15 mouse cellular contexts compared by ENCODE assay signal in the genomic region with DNA sequence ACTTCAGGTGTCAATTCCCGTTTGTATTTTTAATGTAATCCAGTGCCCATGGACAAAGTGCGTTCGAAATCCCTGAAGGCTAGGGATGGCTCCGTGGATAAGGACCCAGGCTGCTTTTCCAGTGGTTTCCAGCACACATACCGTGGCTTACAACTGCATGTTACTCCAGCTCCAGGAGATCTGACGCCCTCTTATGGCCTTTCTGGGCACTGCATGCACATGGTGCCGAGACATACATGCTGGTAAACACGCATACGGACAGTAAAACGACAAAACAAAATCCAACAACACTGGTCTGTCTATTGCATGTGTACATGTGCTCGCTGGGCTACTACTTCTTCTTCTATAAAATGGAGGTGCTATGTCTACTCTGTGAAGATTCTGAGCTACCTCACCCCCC.
DNase-seq lines count a peak whose midpoint lies in the region; ATAC-seq and TF ChIP-seq lines count a peak whose summit lies in the region.
"Had no signal": no experiment of that assay in that cellular context is flagged by ENCODE, and none has a peak within 500 bp of the region (broad histone marks: within the 10 kb centered on the region; RNA-seq: fewer than 3 reads in every experiment).

No protein-coding gene starts in this region.

- H3K4me3 ChIP-seq in cerebellum, adult 2 months (replicated peaks; ENCODE audit: insufficient read depth, low read depth, low read length) = no peak overlapping the region
- H3K4me3 ChIP-seq in kidney, postnatal 0 days (replicated peaks; ENCODE audit: low read depth, low read length) = no peak overlapping the region
- no peak overlapping the region for H3K4me3 ChIP-seq in forebrain, embryonic 10.5 days
- H3K4me3 ChIP-seq: hindbrain, embryonic 10.5 days had no signal

- DNase-seq in cerebellum, adult 2 months = no peak
- DNase-seq in cerebellum, adult 11-12 months = no peak
- DNase-seq in kidney, postnatal 0 days (ENCODE audit: low spot score) = no peak
- DNase-seq in kidney, adult 8-10 months = no peak
- DNase-seq in urinary bladder, adult 2 months (ENCODE audit: low spot score) = peak; percentile 16
- DNase-seq in urinary bladder, postnatal 36 days (ENCODE audit: low spot score in 2 of 2) = no peak
- DNase-seq in testis, postnatal 10 days (ENCODE audit: low spot score) = peak; percentile 45
- DNase-seq in forebrain, embryonic 10.5 days (ENCODE audit: extremely low spot score, low spot score) = no peak
- DNase-seq: gastrocnemius, postnatal 36 days; kidney, postnatal 25 days; right cerebral cortex, postnatal 4 days; thymus, adult 2 months had no signal

- H3K4me1 ChIP-seq in cerebellum, adult 2 months (ENCODE audit: control insufficient read depth, insufficient read depth, low read length) = peaks cover 5% of the 10 kb centered on the region
- no peaks in the 10 kb centered on the region for H3K4me1 ChIP-seq in kidney, postnatal 0 days (replicated peaks; ENCODE audit: insufficient read depth, low read length)
- no peaks in the 10 kb centered on the region for H3K4me1 ChIP-seq in forebrain, embryonic 10.5 days
- H3K4me1 ChIP-seq: hindbrain, embryonic 10.5 days had no signal

- H3K4me2 ChIP-seq in kidney, postnatal 0 days (ENCODE audit: low read length) = no peak overlapping the region

- no peaks in the 10 kb centered on the region for H3K27me3 ChIP-seq in cerebellum, adult 2 months (ENCODE audit: control insufficient read depth, insufficient read depth, low read length)
- no peaks in the 10 kb centered on the region for H3K27me3 ChIP-seq in kidney, postnatal 0 days (ENCODE audit: insufficient read depth, low read length)
- H3K27me3 ChIP-seq in forebrain, embryonic 10.5 days (ENCODE audit: poor library complexity, severe bottlenecking) = no peaks in the 10 kb centered on the region

- no peaks in the 10 kb centered on the region for H3K36me3 ChIP-seq in kidney, postnatal 0 days (ENCODE audit: insufficient read depth, low read length)
- no peaks in the 10 kb centered on the region for H3K36me3 ChIP-seq in forebrain, embryonic 10.5 days (replicated peaks)

- TF ChIP-seq POLR2A in cerebellum, adult 2 months (IDR thresholded peaks at IDR 0.05; ENCODE audit: borderline replicate concordance, insufficient read depth, low read length) = no peak

- no peaks in the 10 kb centered on the region for H3K9me3 ChIP-seq in kidney, postnatal 0 days (replicated peaks; ENCODE audit: low read length)
- H3K9me3 ChIP-seq in forebrain, embryonic 10.5 days = no peaks in the 10 kb centered on the region
- H3K9me3 ChIP-seq: hindbrain, embryonic 10.5 days had no signal

- TF ChIP-seq CTCF in cerebellum, adult 2 months (IDR thresholded peaks at IDR 0.05; ENCODE audit: borderline replicate concordance, insufficient read depth, low read depth, low read length) = peak; percentile 33
- peak; percentile 25; the same call in 1 of the 2 replicates for TF ChIP-seq CTCF in kidney, postnatal 0 days (IDR thresholded peaks at IDR 0.05; ENCODE audit: low read depth)

- no peak for ATAC-seq in kidney, postnatal 0 days (replicated peaks; ENCODE audit: low FRiP score, low read depth)
- ATAC-seq: activated CD4-positive, CD25-positive, alpha-beta regulatory T cell, adult 4 months had no signal

- no peak overlapping the region for H3K27ac ChIP-seq in cerebellum, adult 2 months (ENCODE audit: insufficient read depth, low read length)
- no peak overlapping the region for H3K27ac ChIP-seq in kidney, postnatal 0 days
- no peak overlapping the region for H3K27ac ChIP-seq in forebrain, embryonic 10.5 days
- H3K27ac ChIP-seq: macrophage had no signal

- H3K9ac ChIP-seq in kidney, postnatal 0 days (ENCODE audit: low read depth, low read length) = no peak overlapping the region

- 95% methylated on average over 11 of the region's 11 CpGs for WGBS in cerebellum, adult 2 months
- 94% methylated on average over 11 of the region's 11 CpGs for WGBS in kidney, postnatal 0 days
- 90% methylated on average over 11 of the region's 11 CpGs for WGBS in forebrain, embryonic 10.5 days

Comparison
In these comparisons a context has a peak if more than half of its experiments do, and no peak if none do; other contexts are left out.
1. DNase-seq: peak in urinary bladder, adult 2 months (single experiment) and testis, postnatal 10 days (single experiment); none in cerebellum, adult 2 months (0 of 2), cerebellum, adult 11-12 months (single experiment), kidney, postnatal 0 days (single experiment), kidney, adult 8-10 months (0 of 2), urinary bladder, postnatal 36 days (0 of 2) and forebrain, embryonic 10.5 days (single experiment).